Mouse (Mus musculus) liver, postnatal 0 days (tissue): Measurements from ENCODE around the gene Ccdc69.

Experiments used
- CTCF ChIP-seq: sonication (generic); IDR thresholded peaks from 2 replicates; pipeline ENCODE4 v1.5.1; 2016; ENCODE audit warnings: antibody characterized with exemption, low read depth
- EP300 ChIP-seq: IDR thresholded peaks from 2 replicates; pipeline ENCODE4 v1.6.1; 2016; ENCODE audit warnings: antibody characterized with exemption, low read depth, mild to moderate bottlenecking

GRCm38 (mm10) chr11:55099019-55099771, 21.3 kb upstream of the Ccdc69 start:
- TF ChIP-seq CTCF (no peak), EP300 (no peak)
